Mouse (Mus musculus) Muller cell, postnatal 12 days (primary cell): Measurements from ENCODE around the gene 4931406C07Rik.

ENCODE experiments used
- DNase-seq: peaks from one replicate; pipeline ENCODE4 v3.0.0-alpha.2; 2015; ENCODE audit errors: inconsistent ontology term

4931406C07Rik gene

GRCm38 (mm10) chr9:15238297-15238990 lies 67.8 kb downstream of the 4931406C07Rik start:
- peak; percentile 20 for DNase-seq

- DNase-seq, result no peak
These were observed 68.5 kb downstream of the 4931406C07Rik start for GRCm38 (mm10) chr9:15237516-15238296.

DNA sequence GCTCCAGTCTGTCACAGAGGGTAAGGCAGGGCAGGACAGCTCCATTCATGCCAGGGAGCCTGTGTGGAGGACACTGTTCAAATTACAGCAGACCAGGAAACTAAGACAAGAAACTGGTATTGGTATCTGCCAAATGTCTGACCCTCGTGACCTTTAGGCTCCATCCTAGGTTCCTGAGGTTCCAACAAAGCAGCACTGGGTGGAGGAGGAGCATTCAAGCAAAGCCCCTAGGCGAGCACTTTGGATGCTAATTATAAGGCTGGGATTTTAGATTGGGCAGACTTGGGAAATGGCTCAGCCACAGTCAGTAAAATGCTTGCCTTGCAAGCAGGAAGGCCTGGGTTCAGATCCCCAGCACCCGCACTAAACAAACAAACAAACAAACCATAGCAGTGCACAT lies 70.3 kb downstream of the 4931406C07Rik start:
- no peak for DNase-seq

- DNase-seq, result no peak
These were observed 72.6 kb downstream of the 4931406C07Rik start for GRCm38 (mm10) chr9:15233604-15234003.
